Mouse (Mus musculus): ENCODE measurements around the gene Ccdc102a.

DNA sequence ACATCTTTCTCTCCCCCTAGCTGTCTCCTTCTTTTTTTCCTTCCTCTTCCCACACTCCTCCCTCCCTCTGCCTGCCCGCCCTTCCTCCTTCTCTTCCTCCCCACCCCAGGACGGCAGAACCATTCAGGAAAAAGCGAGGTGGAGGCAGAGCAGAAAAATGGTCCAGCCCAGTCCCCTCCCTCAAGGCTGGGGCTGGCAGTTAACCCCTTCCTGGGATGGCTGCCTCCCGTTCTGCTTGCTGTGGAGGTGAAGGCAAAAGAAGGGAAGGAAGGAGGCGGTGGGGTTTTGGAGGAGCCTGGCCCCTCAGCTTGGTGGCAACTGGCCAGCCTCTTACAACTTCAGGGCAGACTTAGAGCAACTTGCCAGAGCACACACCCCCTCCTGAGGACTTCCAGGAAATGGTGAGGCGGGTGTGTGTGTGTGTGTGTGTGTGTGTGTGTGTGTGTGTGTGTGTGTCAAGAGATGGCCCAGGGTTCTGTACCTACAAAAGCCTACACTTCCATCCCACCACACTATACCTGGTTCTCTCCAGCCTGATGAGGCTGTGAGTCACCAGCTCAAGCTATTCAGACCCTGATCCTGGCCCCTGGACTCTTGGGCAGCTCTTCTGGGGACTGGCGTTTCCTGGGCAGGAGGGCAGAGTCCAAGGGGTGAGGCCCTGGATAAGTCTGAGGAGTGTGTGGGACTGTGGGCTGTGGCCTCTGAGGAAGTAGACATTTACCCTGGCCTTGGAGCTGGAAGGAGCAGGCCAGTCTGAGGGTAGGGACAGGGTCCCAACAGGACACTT is 46.6 kb downstream of the Ccdc102a start:
- TF ChIP-seq CTCF (IDR thresholded peaks at IDR 0.05; ENCODE audit: low read depth), result no peak
- no peak for TF ChIP-seq EP300 (IDR thresholded peaks at IDR 0.05; ENCODE audit: low read depth)
